ENCODE assay signal across 23 mouse cellular contexts in genomic region chr17:8498151-8498550, GRCm38 (mm10). TPM values are rescaled to one million over a fixed set of nuclear protein-coding genes. Genes with fewer than 3 reads are reported as not detected.
"Had no signal": no experiment of that assay in that cellular context is flagged by ENCODE, and none has a peak within 500 bp of the region (broad histone marks: within the 10 kb centered on the region; RNA-seq: fewer than 3 reads in every experiment).

No protein-coding gene starts in this region.

- ATAC-seq: hindbrain, embryonic 16.5 days; inflammation-experienced regulatory T-cells, adult 6 months; intestine, embryonic 15.5 days; intestine, postnatal 0 days had no signal

- H3K4me2 ChIP-seq: heart, embryonic 11.5 days; heart, embryonic 13.5 days; heart, embryonic 15.5 days; hindbrain, embryonic 13.5 days; intestine, embryonic 15.5 days; limb, embryonic 13.5 days; limb, embryonic 15.5 days; liver, embryonic 13.5 days had no signal

- H3K27me3 ChIP-seq: intestine, embryonic 15.5 days had no signal

- H3K4me3 ChIP-seq: gastrocnemius, adult 2 months; heart, adult 2 months; heart, embryonic 13.5 days; heart, embryonic 15.5 days; hindbrain, embryonic 13.5 days; intestine, embryonic 15.5 days; layer of hippocampus, adult 2 months; limb, embryonic 13.5 days; limb, embryonic 15.5 days; liver, embryonic 13.5 days had no signal

- H3K27ac ChIP-seq: gastrocnemius, adult 2 months; heart, adult 2 months; heart, embryonic 13.5 days; heart, embryonic 15.5 days; hindbrain, embryonic 13.5 days; intestine, embryonic 15.5 days; layer of hippocampus, adult 2 months; limb, embryonic 13.5 days; limb, embryonic 15.5 days; liver, embryonic 13.5 days had no signal

- H3K9ac ChIP-seq: heart, embryonic 13.5 days; heart, embryonic 15.5 days; hindbrain, embryonic 13.5 days; intestine, embryonic 15.5 days; limb, embryonic 13.5 days; limb, embryonic 15.5 days; liver, embryonic 13.5 days had no signal

- DNase-seq: gastrocnemius, adult 2 months; gastrocnemius, postnatal 10 days; gastrocnemius, postnatal 25 days; heart, adult 2 months; heart, postnatal 14 days; heart, postnatal 36 days; kidney, adult 18-20 months; kidney, adult 8-10 months; kidney, postnatal 10 days; kidney, postnatal 25 days; left cerebral cortex, postnatal 4 days; liver, embryonic 13.5 days had no signal

- H3K4me1 ChIP-seq: heart, embryonic 15.5 days; hindbrain, embryonic 13.5 days; intestine, embryonic 15.5 days; liver, embryonic 13.5 days had no signal

- H3K36me3 ChIP-seq: heart, embryonic 13.5 days; heart, embryonic 15.5 days; hindbrain, embryonic 13.5 days; intestine, embryonic 15.5 days; limb, embryonic 13.5 days; limb, embryonic 15.5 days; liver, embryonic 13.5 days had no signal

- H3K9me3 ChIP-seq: heart, embryonic 13.5 days; heart, embryonic 15.5 days; hindbrain, embryonic 13.5 days; intestine, embryonic 15.5 days; limb, embryonic 15.5 days; liver, embryonic 13.5 days had no signal

RNA-seq across cellular contexts. Expression of gene Pde10a, which starts 27.0 kb away (rescaled TPM):
- polyA plus RNA-seq: inflammation-experienced regulatory T-cells, adult 6 months had no signal
